Mouse (Mus musculus) ES-E14 (cell line): ENCODE data around the gene Rabepk.

Source experiments
- CHD2 ChIP-seq: IDR thresholded peaks from 2 replicates; pipeline ENCODE4 v1.6.1; 2014; ENCODE audit warnings: mild to moderate bottlenecking, low read depth, low read length, inconsistent platforms
- HCFC1 ChIP-seq: IDR thresholded peaks from 2 replicates; pipeline ENCODE4 v1.6.1; 2012; ENCODE audit warnings: low read length, inconsistent platforms, borderline replicate concordance; ENCODE audit not compliant: insufficient read depth
- ZNF384 ChIP-seq: IDR thresholded peaks from 2 replicates; pipeline ENCODE4 v1.6.1; 2012; ENCODE audit warnings: low read depth, low read length, inconsistent platforms

- TF ChIP-seq ZNF384 (no peak), HCFC1 (no peak), CHD2 (no peak)
Measured at GRCm38 (mm10) chr2:34764801-34765200, 34.9 kb downstream of the Rabepk start.
